Mouse (Mus musculus) cerebellum, postnatal 4 days (tissue): Measurements from ENCODE around the gene Ganab.

ENCODE experiments used
- DNase-seq, 2 experiments: peaks; one replicate each; pipeline ENCODE4 v3.0.0; 2022; ENCODE audit warnings: low spot score in 2 of 2, mixed read lengths in 1 of 2

Gene Ganab

GRCm38 (mm10) chr19:8929224-8930088 lies 31.6 kb downstream of the Ganab start, which contains the start of the genes Rom1 and Eml3:
Gene Rom1 (minus strand): TSS chr19:8929356.
Gene Eml3 (plus strand): TSS chr19:8929552.
- DNase-seq, result peak in 1 of 2 experiments; percentile 64

GRCm38 (mm10) chr19:8930117-8930516 lies 32.2 kb downstream of the Ganab start:
- DNase-seq, result no peak

- no peak for DNase-seq
Measured at GRCm38 (mm10) chr19:8930771-8931170, 32.9 kb downstream of the Ganab start.

GRCm38 (mm10) chr19:8936736-8937135 lies 38.9 kb downstream of the Ganab start:
- no peak for DNase-seq

GRCm38 (mm10) chr19:8940526-8941133 lies 42.8 kb downstream of the Ganab start:
- no peak for DNase-seq

GRCm38 (mm10) chr19:8941136-8941514 lies 43.3 kb downstream of the Ganab start:
- DNase-seq, result no peak

- peak; percentile 97 to 99 for DNase-seq
Measured at GRCm38 (mm10) chr19:8941515-8942217, 43.8 kb downstream of the Ganab start, which contains the start of gene Mta2. Gene Mta2 (plus strand): TSS chr19:8941875.

- DNase-seq, result peak in 1 of 2 experiments; percentile 42
Measured at GRCm38 (mm10) chr19:8942276-8942964, 44.5 kb downstream of the Ganab start.

GRCm38 (mm10) chr19:8943047-8943446 lies 45.2 kb downstream of the Ganab start:
- no peak for DNase-seq

- no peak for DNase-seq
Measured at GRCm38 (mm10) chr19:8944062-8944461, 46.2 kb downstream of the Ganab start.

GRCm38 (mm10) chr19:8944750-8945149 lies 46.9 kb downstream of the Ganab start:
- DNase-seq, result peak in 1 of 2 experiments; percentile 72

- no peak for DNase-seq
Measured at GRCm38 (mm10) chr19:8945251-8945650, 47.4 kb downstream of the Ganab start.

- no peak for DNase-seq
Measured at GRCm38 (mm10) chr19:8946929-8947328, 49.1 kb downstream of the Ganab start.

- no peak for DNase-seq
Measured at GRCm38 (mm10) chr19:8950190-8950589, 52.3 kb downstream of the Ganab start.

- no peak for DNase-seq
Measured at GRCm38 (mm10) chr19:8952241-8952640, 54.4 kb downstream of the Ganab start.

GRCm38 (mm10) chr19:8953135-8954039 lies 55.5 kb downstream of the Ganab start, which contains the start of gene Tut1:
Gene Tut1 (plus strand): TSS chr19:8953847.
- DNase-seq, result peak; percentile 69 to 88

- no peak for DNase-seq
Measured at GRCm38 (mm10) chr19:8954171-8954570, 56.3 kb downstream of the Ganab start.

GRCm38 (mm10) chr19:8962256-8962655 lies 64.4 kb downstream of the Ganab start:
- no peak for DNase-seq

GRCm38 (mm10) chr19:8965075-8965474 lies 67.2 kb downstream of the Ganab start:
- no peak for DNase-seq

- no peak for DNase-seq
Measured at GRCm38 (mm10) chr19:8965771-8966170, 67.9 kb downstream of the Ganab start.
